Mouse (Mus musculus): ENCODE measurements around the gene Pla2r1. TPM values are rescaled to one million over a fixed set of nuclear protein-coding genes. Genes with fewer than 3 reads are reported as not detected.

Pla2r1 gene
- total RNA-seq, 2 experiments from 2014 or later = 0.16 to 0.25 TPM

GRCm38 (mm10) chr2:60504718-60505117, 48.4 kb downstream of the Pla2r1 start:
- DNase-seq (ENCODE audit: extremely low spot score in 1 of 2, low spot score in 1 of 2) = no peak

GRCm38 (mm10) chr2:60503991-60504390, 49.1 kb downstream of the Pla2r1 start:
- DNase-seq (ENCODE audit: extremely low spot score in 1 of 2, low spot score in 1 of 2) = no peak

- DNase-seq (ENCODE audit: extremely low spot score in 1 of 2, low spot score in 1 of 2) = no peak
These were observed 52.5 kb downstream of the Pla2r1 start for GRCm38 (mm10) chr2:60500583-60501116.

GRCm38 (mm10) chr2:60479906-60480305, 73.2 kb downstream of the Pla2r1 start:
- peak; percentile 7 to 8 for DNase-seq (ENCODE audit: extremely low spot score in 1 of 2, low spot score in 1 of 2)

GRCm38 (mm10) chr2:60478778-60479177, 74.3 kb downstream of the Pla2r1 start:
- DNase-seq (ENCODE audit: extremely low spot score in 1 of 2, low spot score in 1 of 2) = no peak

- DNase-seq (ENCODE audit: extremely low spot score in 1 of 2, low spot score in 1 of 2) = no peak
These were observed 84.0 kb downstream of the Pla2r1 start for GRCm38 (mm10) chr2:60468901-60469770.

- DNase-seq (ENCODE audit: extremely low spot score in 1 of 2, low spot score in 1 of 2) = no peak
These were observed 100.7 kb downstream of the Pla2r1 start for GRCm38 (mm10) chr2:60452376-60452775.

GRCm38 (mm10) chr2:60451119-60451773, 101.9 kb downstream of the Pla2r1 start:
- no peak for DNase-seq (ENCODE audit: extremely low spot score in 1 of 2, low spot score in 1 of 2)

- peak in 1 of 2 experiments; percentile 4 for DNase-seq (ENCODE audit: extremely low spot score in 1 of 2, low spot score in 1 of 2)
These were observed 103.4 kb downstream of the Pla2r1 start for GRCm38 (mm10) chr2:60449732-60450131.

- DNase-seq (ENCODE audit: extremely low spot score in 1 of 2, low spot score in 1 of 2) = peak; percentile 19 to 54
These were observed 108.2 kb downstream of the Pla2r1 start for GRCm38 (mm10) chr2:60444711-60445509.

- DNase-seq (ENCODE audit: extremely low spot score in 1 of 2, low spot score in 1 of 2) = no peak
These were observed 109.8 kb downstream of the Pla2r1 start for GRCm38 (mm10) chr2:60443279-60443678.

GRCm38 (mm10) chr2:60441875-60442274, 111.2 kb downstream of the Pla2r1 start:
- peak in 1 of 2 experiments; percentile 4 for DNase-seq (ENCODE audit: extremely low spot score in 1 of 2, low spot score in 1 of 2)

- DNase-seq (ENCODE audit: extremely low spot score in 1 of 2, low spot score in 1 of 2) = no peak
These were observed 116.3 kb downstream of the Pla2r1 start for GRCm38 (mm10) chr2:60436802-60437201.

GRCm38 (mm10) chr2:60430315-60431021, 122.6 kb downstream of the Pla2r1 start:
- DNase-seq (ENCODE audit: extremely low spot score in 1 of 2, low spot score in 1 of 2) = no peak

- peak; percentile 35 to 78 for DNase-seq (ENCODE audit: extremely low spot score in 1 of 2, low spot score in 1 of 2)
These were observed 135.0 kb downstream of the Pla2r1 start for GRCm38 (mm10) chr2:60418075-60418474.

GRCm38 (mm10) chr2:60414334-60414733, 138.8 kb downstream of the Pla2r1 start:
- no peak for DNase-seq (ENCODE audit: extremely low spot score in 1 of 2, low spot score in 1 of 2)

GRCm38 (mm10) chr2:60413006-60413650, 140.0 kb downstream of the Pla2r1 start:
- peak in 1 of 2 experiments; percentile 3 for DNase-seq (ENCODE audit: extremely low spot score in 1 of 2, low spot score in 1 of 2)

GRCm38 (mm10) chr2:60411181-60411580, 141.9 kb downstream of the Pla2r1 start:
- DNase-seq (ENCODE audit: extremely low spot score in 1 of 2, low spot score in 1 of 2) = no peak

- DNase-seq (ENCODE audit: extremely low spot score in 1 of 2, low spot score in 1 of 2) = no peak
These were observed 142.9 kb downstream of the Pla2r1 start for GRCm38 (mm10) chr2:60409989-60410763.
